Mouse (Mus musculus) lung, postnatal 0 days (tissue): Measurements from ENCODE around the gene Dlg2. TPM values are rescaled to one million over a fixed set of nuclear protein-coding genes. Genes with fewer than 3 reads are reported as not detected.

ENCODE experiments used
- ATAC-seq: fragments of 200-750 bp; cut with Nextera tagmentation; 2 replicates; pipeline ENCODE4 v1.8.0; 2017; ENCODE audit warnings: moderate library complexity
- DNase-seq: peaks from one replicate; pipeline ENCODE4 v3.0.0-alpha.2; 2016; ENCODE audit warnings: low spot score
- H3K27ac ChIP-seq: fragments of 300-500 bp; sonication (generic); 2 replicates; pipeline ENCODE4 v1.5.1; 2014; ENCODE audit warnings: antibody characterized with exemption, mild to moderate bottlenecking, low read length, mixed read lengths
- H3K27me3 ChIP-seq: fragments of 300-500 bp; sonication (generic); replicated peaks from 2 replicates; pipeline ENCODE4 v1.6.1; 2014; ENCODE audit warnings: low read length, mixed read lengths; ENCODE audit not compliant: insufficient read depth
- H3K36me3 ChIP-seq: fragments of 300-500 bp; sonication (generic); 2 replicates; pipeline ENCODE4 v1.6.1; 2014; ENCODE audit warnings: low read length, mixed read lengths; ENCODE audit not compliant: insufficient read depth
- H3K4me1 ChIP-seq: fragments of 300-500 bp; sonication (generic); 2 replicates; pipeline ENCODE4 v1.6.1; 2014; ENCODE audit warnings: antibody characterized with exemption, low read depth, low read length, mixed read lengths; ENCODE audit not compliant: insufficient read depth
- H3K4me2 ChIP-seq: fragments of 300-500 bp; sonication (generic); replicated peaks from 2 replicates; pipeline ENCODE4 v1.6.1; 2014; ENCODE audit warnings: low read depth, mild to moderate bottlenecking, low read length, moderate library complexity, mixed read lengths
- H3K4me3 ChIP-seq: fragments of 300-500 bp; sonication (generic); 2 replicates; pipeline ENCODE4 v1.5.1; 2014; ENCODE audit warnings: low read depth, low read length
- H3K9ac ChIP-seq: fragments of 300-500 bp; sonication (generic); replicated peaks from 2 replicates; pipeline ENCODE4 v1.6.1; 2014; ENCODE audit warnings: low read depth, mild to moderate bottlenecking
- H3K9me3 ChIP-seq: fragments of 300-500 bp; sonication (generic); 2 replicates; pipeline ENCODE4 v1.6.1; 2016; ENCODE audit warnings: low read length, mixed read lengths
- CTCF ChIP-seq: IDR thresholded peaks from 2 replicates; pipeline ENCODE4 v1.5.1; 2016; ENCODE audit warnings: antibody characterized with exemption, mild to moderate bottlenecking
- EP300 ChIP-seq: IDR thresholded peaks from 2 replicates; pipeline ENCODE4 v1.6.1; 2016; ENCODE audit warnings: antibody characterized with exemption, mild to moderate bottlenecking, control low read depth
- WGBS: fragments of 180-500 bp; shearing (Covaris S2); extraction: QIAGEN DNeasy Blood & Tissue Kit; methylation state at CpG from one replicate; pipeline ENCODE4 v1.1.7; 2014; 5-methylcytosine and 5-hydroxymethylcytosine counted together
- polyA plus RNA-seq: library from polyadenylated mRNA; unstranded; fragments of >200 nt; fragmentation: Nextera tagmentation; extraction: Ambion mirVana; gene quantifications from 2 replicates; pipeline ENCODE4 v1.2.1, GENCODE M21; 2015

Dlg2 gene
- 0.23 and 0.43 TPM in 2 replicates for polyA plus RNA-seq

DNA sequence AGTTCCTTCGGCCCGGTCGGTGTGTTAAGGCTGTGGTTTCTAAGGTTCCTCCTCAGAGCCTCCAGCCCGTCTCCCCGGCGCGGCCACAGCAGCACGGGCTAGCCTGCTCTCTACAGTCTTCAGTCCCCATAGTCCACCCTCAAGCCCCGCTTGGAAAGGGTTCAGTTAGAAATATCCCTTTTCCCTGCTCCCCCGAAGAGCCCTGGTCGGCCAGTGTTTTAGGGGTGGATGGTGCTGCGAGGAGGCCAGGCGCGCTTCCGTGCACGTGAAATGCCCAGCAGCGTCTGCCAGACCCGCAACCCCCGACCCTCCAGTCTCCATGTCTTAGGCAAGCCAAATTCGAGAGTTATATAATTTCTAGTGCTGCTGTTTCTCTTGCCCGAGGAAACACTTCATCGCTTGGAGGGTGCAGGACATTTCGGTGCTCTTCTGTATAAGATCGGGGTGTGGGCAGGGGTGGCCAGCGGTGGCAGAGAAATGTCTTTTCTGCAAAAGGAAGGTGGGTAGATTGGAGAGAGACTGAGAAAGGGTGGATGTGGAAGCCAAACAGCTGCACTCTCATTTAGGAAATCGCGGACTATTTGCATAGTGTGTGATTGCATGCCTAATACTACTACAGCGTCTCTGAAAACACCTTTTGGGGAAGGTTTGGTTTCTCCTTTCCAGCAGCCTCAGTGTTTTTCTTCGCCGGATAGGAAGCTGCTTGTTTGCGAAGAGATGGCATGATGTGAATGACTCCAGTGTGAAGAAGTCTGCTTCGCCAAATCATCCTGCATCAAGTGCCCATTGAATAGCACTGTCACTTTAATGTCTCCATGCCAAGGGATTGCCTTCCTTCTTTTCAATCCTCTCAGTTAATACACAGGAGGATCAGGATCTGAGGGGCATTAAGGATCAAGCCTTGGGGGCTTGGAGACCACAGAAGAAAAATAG lies at the start of gene Dlg2:
TSS of gene Dlg2 (plus strand) at position 360 of the 933 bp plus-strand sequence.
- peak; percentile 38 for DNase-seq
- no peak for TF ChIP-seq CTCF
- no peak for TF ChIP-seq EP300
- Histone ChIP-seq H3K36me3 (no peaks in the 10 kb centered on the region), H3K27ac (peak within 1 kb of the TSS; percentile 72), H3K9me3 (no peaks in the 10 kb centered on the region), H3K27me3 (no peaks in the 10 kb centered on the region), H3K4me2 (peak within 1 kb of the TSS; percentile 89), H3K4me3 (peak within 1 kb of the TSS; percentile 62), H3K9ac (peak within 1 kb of the TSS; percentile 46), H3K4me1 (no peaks in the 10 kb centered on the region; the same call in 1 of the 2 replicates)
- no peak for ATAC-seq
- WGBS: under 1% methylated on average over 32 of the region's 32 CpGs

GRCm38 (mm10) chr7:90427006-90427405 lies 49.5 kb upstream of the Dlg2 start:
- H3K4me3 ChIP-seq: peak overlapping the region; percentile 39; the same call in 1 of the 2 replicates
- no peak overlapping the region for H3K9ac ChIP-seq
- H3K27me3 ChIP-seq: no peaks in the 10 kb centered on the region
- no peaks in the 10 kb centered on the region for H3K9me3 ChIP-seq
- H3K27ac ChIP-seq: no peak overlapping the region
- peaks cover 4% of the 10 kb centered on the region; the same call in 1 of the 2 replicates for H3K4me1 ChIP-seq
- no peak for ATAC-seq
- TF ChIP-seq EP300: no peak
- no peak for TF ChIP-seq CTCF
- peak; percentile 5 for DNase-seq
- 63% methylated on average over 9 of the region's 9 CpGs for WGBS
- no peaks in the 10 kb centered on the region for H3K36me3 ChIP-seq
- H3K4me2 ChIP-seq: peak overlapping the region; percentile 66

- H3K9me3 ChIP-seq: no peaks in the 10 kb centered on the region
- H3K27me3 ChIP-seq: no peaks in the 10 kb centered on the region
- ATAC-seq (no peak), DNase-seq (no peak)
- H3K4me3 ChIP-seq: no peak overlapping the region
- H3K4me2 ChIP-seq: no peak overlapping the region
- no peak overlapping the region for H3K9ac ChIP-seq
- no peak overlapping the region for H3K27ac ChIP-seq
- no peaks in the 10 kb centered on the region for H3K4me1 ChIP-seq
- TF ChIP-seq CTCF (no peak), EP300 (no peak)
- no peaks in the 10 kb centered on the region for H3K36me3 ChIP-seq
Measured at GRCm38 (mm10) chr7:90432221-90432620, 44.3 kb upstream of the Dlg2 start.

GRCm38 (mm10) chr7:90440044-90440443 lies 36.4 kb upstream of the Dlg2 start:
- H3K4me1 ChIP-seq: no peaks in the 10 kb centered on the region; the same call in 1 of the 2 replicates
- no peak overlapping the region for H3K9ac ChIP-seq
- no peaks in the 10 kb centered on the region for H3K36me3 ChIP-seq
- no peak overlapping the region for H3K27ac ChIP-seq
- no peak for ATAC-seq
- H3K27me3 ChIP-seq: no peaks in the 10 kb centered on the region
- no peak for TF ChIP-seq CTCF
- peak; percentile 66 for TF ChIP-seq EP300
- no peak overlapping the region for H3K4me2 ChIP-seq
- DNase-seq: no peak
- 68% methylated on average over 4 of the region's 4 CpGs for WGBS
- no peak overlapping the region for H3K4me3 ChIP-seq
- no peaks in the 10 kb centered on the region for H3K9me3 ChIP-seq

- Histone ChIP-seq H3K4me2 (peak overlapping the region; percentile 86), H3K9ac (0 out of 2 replicates have a peak overlapping the region, but pooled peaks have one; percentile 41), H3K4me1 (no peaks in the 10 kb centered on the region; the same call in 1 of the 2 replicates), H3K36me3 (no peaks in the 10 kb centered on the region), H3K27ac (peak overlapping the region; percentile 99), H3K27me3 (no peaks in the 10 kb centered on the region), H3K9me3 (no peaks in the 10 kb centered on the region), H3K4me3 (peak overlapping the region; percentile 99)
- ATAC-seq: no peak
- DNase-seq: peak; percentile 75
- TF ChIP-seq CTCF (no peak), EP300 (no peak)
- WGBS: 7% methylated on average over 4 of the region's 4 CpGs
Measured at GRCm38 (mm10) chr7:90442070-90442469, 34.4 kb upstream of the Dlg2 start.

GRCm38 (mm10) chr7:90442518-90443080 lies 33.9 kb upstream of the Dlg2 start, which contains the start of gene Crebzf:
Gene Crebzf, plus strand, starts transcription at chr7:90442729.
- Histone ChIP-seq H3K9me3 (no peaks in the 10 kb centered on the region), H3K27me3 (no peaks in the 10 kb centered on the region), H3K36me3 (no peaks in the 10 kb centered on the region), H3K4me3 (peak within 1 kb of the TSS; percentile 99), H3K9ac (peak within 1 kb of the TSS; percentile 96), H3K4me2 (peak within 1 kb of the TSS; percentile 86), H3K4me1 (no peaks in the 10 kb centered on the region; the same call in 1 of the 2 replicates), H3K27ac (peak within 1 kb of the TSS; percentile 99)
- peak; percentile 99 for DNase-seq
- 0% methylated on average over 43 of the region's 54 CpGs for WGBS
- peak; percentile 96 for ATAC-seq
- peak; percentile 87 for TF ChIP-seq EP300
- TF ChIP-seq CTCF: no peak
